Mouse (Mus musculus) liver, postnatal 0 days (tissue): Measurements from ENCODE around the gene Pitpnb.

Source experiments
- CTCF ChIP-seq: sonication (generic); IDR thresholded peaks from 2 replicates; pipeline ENCODE4 v1.5.1; 2016; ENCODE audit warnings: antibody characterized with exemption, low read depth
- EP300 ChIP-seq: IDR thresholded peaks from 2 replicates; pipeline ENCODE4 v1.6.1; 2016; ENCODE audit warnings: antibody characterized with exemption, low read depth, mild to moderate bottlenecking

DNA sequence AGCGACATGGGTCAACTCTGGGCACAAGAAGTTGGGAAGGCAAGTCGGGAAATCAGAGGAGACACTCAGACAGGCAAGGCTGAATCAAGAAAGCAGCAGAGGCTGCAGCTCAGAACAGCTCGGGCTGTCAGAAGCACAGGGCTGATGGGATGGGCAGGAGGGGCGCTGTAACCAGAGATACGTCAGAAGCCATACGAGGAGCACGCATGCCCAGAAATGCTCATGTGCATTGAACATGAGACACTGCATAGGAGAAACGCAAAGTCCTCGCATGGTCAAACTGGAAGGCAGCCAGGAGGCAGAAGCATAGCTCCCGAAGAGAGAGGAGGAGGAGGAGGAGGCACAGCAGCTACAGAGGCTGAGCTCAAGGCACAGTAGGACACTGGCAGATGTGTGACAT, 38.9 kb upstream of the Pitpnb start:
- TF ChIP-seq CTCF (no peak), EP300 (no peak)
